Mouse (Mus musculus): ENCODE results near the gene Ckap2l.

The Ckap2l gene

DNA sequence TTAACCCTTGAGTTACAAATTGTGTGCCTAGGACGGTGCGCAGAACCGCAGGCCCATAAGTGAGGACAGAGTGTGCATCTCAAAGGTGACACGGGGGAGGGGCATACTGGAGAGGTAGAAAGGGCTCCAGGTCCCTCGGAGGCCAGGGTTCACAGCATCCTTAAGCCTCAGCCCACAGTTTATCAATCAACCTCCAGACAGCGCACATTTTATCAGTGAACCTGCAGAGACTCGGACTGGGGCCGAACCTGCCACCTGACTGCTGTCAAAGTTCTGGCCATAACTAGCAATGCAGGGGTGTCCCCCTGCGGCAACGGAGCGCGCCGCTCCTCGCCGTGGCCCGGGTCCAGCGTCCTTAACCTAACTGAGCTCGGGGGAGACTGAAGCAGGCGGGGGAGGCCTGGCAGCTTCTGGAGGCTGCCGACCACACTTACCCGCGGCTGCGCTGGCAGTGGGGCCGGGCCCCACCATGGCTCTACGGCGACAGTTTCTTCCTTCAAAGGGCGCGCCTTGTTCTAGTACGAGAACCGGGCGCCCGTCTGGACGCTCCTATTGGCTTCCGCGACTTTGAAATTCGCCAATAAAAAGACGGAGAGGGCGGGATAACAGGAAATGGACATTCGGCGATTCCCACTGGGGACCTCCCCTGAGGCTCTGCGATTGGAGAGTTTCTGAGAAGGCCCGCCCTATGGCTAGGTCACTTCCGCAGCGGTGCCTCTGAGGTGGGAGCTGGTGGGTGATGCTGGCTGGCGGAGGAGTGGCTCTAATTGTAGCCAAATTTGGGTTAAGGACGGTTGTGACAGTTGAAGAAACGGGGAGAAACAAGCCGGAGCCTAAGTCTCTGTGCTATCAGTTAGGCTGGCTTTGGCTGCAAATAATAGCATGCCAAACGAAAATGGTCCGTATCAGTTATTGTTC is at the start of gene Ckap2l:
Gene Ckap2l, minus strand, starts transcription at position 542 of the 918 bp plus-strand sequence.
- peak; percentile 98 for DNase-seq (ENCODE audit: low read depth, low spot score)

DNA sequence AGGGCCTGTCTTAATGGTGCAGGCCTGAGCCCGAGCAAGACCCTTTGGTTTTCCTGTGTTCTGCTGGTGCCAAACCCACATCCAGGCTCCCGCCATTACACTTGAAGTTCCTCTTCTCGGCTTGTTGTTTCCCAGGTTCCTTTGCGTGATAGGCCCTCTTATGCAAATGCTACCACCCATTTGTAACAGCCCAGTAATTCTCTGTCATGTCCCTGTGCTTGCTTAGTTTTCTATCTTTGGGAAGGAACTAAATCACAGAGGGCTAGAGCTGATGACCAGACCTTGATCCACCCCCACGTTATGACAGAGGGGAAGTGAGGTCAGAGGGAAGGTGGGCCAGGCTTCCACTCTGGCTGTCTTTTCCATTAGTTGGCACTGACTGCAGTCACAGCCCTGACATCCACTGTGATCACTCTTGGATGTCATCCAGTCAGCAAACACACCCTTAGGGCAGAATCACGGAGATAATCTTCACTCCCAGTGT is 41.2 kb upstream of the Ckap2l start:
- no peak for DNase-seq (ENCODE audit: low read depth, low spot score)

DNA sequence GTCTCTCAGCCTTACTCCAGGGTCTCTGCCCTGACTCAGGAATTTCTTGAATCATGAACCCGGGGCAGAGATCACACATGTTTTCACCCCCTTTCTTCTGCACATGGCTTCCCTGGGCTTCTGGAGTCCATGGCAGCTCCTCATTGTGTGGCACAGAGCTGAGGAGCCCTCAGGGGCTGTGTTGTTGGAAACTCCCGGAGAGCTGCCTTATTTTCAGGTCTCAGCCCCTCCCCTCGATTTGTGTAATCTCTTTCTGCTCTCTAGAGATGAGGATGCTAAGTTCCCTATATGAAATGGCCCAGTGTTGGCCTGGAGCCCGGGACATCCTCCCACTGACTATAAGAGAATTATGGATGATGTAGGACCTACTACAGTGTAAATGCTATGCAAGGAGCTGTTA is 36.5 kb upstream of the Ckap2l start:
- DNase-seq (ENCODE audit: low read depth, low spot score), result no peak

DNA sequence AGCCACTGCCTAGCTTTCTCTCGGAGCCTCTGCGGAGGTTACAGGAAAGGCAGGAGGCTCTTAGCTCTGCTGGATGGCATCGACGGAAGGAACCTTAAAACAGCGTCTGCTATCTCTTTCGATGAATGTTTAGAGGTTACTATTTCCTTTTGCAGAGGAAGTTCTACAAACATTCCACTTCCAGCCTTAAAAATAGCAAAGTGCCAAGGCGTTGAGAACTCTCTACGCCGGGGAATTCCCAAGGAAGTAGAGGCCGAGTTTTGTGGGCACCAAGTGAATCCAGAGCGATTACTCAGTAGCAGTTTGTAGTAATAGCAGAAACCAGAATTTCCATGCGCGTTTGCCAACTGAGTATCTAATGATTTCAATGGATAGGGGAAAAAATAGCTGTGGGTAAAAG is 33.5 kb upstream of the Ckap2l start:
- DNase-seq (ENCODE audit: low read depth, low spot score), result no peak

DNA sequence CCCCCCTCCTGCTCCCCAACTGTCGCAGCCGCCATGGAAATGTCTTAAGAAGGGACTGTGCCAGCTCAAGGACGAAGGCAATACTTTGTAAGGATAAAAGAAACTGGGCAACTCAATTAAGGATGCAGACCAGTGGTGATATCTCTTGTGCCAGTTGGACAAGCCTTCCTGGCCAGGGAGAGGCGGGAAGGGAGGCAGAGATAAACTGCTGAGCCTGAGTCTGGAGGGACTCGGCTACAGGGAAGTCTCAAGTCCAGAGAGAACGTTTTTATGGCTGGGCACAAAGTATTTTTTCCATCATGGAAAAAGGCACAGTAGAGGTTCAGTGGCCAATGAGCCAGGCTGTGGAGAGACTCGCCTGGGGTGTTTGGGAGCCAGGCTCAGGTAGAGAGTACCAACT is 33.0 kb upstream of the Ckap2l start:
- DNase-seq (ENCODE audit: low read depth, low spot score), result no peak

DNA sequence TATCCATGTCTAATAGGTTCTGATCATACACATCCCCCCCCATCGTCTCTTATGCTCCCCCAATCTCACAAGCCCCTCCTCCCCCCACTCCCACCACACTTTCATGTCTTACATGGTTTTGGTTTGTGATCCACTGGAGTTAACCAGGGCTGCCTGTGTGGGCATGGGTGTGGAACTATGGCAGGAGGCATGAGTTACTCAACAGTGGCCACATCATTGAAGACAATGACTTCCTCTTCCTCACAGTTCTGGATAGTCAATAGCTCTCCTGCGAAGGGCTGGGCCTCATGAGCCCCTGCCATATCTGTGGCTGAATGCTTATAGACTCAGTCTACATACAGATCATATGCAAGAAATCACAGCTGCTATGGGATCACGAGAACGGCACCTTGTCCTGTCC is 31.2 kb upstream of the Ckap2l start:
- no peak for DNase-seq (ENCODE audit: low read depth, low spot score)

DNA sequence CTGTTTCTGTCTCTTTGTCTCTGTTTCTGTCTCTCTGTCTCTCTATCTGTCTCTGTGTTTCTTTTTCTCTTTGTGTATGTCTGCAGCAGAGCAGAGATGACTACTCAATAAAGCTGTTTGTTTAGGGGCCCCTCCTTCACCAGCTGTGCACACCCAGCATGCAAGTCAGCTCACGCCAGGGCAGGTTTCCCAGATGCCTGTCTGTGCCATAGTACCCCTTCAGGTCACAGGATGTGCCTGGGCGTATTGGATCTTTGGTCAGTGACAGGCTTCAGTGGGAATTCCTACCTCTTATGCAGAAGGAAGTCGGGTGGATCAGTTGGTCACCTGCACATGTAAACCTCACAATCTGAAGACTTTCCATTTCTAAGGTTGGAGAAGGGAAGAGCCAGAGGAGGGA is 27.2 kb upstream of the Ckap2l start:
- DNase-seq (ENCODE audit: low read depth, low spot score), result peak; percentile 8

DNA sequence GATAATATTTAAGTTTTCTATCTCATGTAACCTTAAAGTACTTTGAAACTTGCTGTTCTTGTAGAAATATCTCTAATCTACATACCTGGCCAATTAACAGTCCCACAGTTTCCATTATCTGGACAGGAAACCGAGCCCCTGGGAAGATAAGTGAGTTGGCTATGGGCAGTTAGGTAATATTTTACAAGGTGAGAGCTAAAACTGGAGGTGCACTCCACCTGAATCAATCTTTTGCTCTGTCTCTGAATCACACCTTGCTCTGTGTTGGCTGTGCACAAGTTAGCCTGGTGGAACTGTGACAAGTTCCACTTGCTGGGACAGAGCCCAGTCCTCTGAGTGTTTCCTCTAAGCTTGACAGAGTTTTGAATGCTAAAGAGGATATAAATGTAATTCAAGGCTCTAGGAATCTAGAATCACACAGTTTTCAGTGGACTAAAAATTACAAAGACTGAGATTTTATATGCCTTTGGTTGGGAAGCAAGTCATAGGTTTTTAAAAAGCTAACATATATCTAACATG is 25.2 kb upstream of the Ckap2l start:
- DNase-seq (ENCODE audit: low read depth, low spot score), result no peak

DNA sequence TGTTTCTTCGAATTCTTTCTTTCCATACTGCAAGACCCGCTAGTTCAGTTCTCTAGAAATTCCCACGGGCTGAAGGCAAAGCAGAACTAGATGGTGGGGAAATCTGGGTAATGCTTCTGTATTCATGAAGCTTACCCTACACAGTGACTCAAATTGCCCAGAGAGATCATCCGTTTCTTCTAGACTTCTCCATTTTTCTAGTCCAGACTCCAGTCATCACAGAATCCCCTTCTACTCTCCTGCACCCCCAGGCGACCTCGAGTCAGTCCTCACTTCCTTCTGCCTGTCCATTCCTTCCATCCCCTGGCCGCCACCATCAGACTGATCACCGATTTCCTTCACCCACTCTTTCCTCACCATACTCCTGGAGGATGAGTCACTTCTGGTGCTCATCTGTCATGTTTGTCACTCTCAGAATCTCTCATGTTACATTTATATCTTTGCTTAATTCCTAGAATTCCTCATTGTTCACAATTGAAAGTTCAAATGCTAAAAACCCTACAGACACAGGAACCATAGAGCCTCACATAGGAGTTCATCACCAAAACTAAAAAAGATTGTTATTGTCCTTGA is 23.1 kb upstream of the Ckap2l start:
- DNase-seq (ENCODE audit: low read depth, low spot score), result no peak

DNA sequence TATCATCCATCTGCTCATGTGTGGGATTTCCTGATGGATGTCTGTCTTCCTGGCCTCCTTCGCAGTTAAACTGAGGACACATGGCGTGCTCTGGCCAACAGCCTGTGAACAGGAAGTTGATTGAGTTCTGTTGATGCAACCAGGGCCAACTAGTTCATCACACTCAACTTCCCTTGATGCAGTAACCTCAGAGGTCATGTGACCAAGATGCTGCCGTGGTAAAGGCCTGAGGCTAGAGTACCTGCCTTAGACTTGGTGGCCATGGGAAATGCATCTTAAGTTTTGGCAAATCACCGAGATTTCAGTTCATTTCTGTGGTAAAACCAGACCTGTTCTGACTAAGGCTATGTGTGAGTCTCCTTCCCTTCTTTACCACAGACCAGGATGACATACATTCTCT is 18.8 kb upstream of the Ckap2l start:
- no peak for DNase-seq (ENCODE audit: low read depth, low spot score)

DNA sequence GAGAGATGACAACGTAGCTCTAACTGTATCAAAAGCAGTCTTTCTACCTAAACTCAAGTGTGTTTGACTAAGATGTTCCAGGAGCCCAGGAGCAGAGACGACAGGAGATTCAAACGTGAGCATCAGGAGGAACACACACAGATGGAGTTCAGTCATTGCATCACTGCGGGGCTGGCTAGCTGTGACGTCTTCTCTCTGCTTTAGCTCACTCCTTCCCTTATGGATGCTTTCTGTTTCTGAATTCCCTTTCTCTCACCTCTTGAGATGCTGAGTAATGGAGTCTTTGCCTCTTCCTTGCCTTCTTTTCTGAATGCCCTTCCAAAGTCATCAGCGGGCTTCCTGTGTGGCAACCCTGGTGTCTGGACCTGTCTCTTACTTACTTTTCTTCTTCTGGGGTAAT is 17.9 kb upstream of the Ckap2l start:
- DNase-seq (ENCODE audit: low read depth, low spot score), result no peak

DNA sequence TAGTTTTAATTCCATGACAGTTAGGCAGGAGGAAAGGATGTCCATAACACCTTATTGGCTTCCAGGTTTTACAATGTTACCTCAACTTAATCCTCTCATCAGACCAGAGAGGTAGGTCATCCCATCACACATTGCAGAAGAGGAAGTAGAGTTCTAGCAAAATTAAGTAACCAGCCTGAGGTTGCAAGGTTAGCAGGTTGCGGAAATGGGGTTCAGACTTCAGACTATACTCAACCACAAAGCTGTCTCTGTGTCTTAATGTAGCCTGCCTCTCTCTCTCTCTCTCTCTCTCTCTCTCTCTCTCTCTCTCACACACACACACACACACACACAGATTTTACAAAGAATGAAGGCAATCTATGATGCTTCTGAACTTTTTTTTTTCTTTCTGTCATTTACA is 16.9 kb upstream of the Ckap2l start:
- DNase-seq (ENCODE audit: low read depth, low spot score), result no peak

DNA sequence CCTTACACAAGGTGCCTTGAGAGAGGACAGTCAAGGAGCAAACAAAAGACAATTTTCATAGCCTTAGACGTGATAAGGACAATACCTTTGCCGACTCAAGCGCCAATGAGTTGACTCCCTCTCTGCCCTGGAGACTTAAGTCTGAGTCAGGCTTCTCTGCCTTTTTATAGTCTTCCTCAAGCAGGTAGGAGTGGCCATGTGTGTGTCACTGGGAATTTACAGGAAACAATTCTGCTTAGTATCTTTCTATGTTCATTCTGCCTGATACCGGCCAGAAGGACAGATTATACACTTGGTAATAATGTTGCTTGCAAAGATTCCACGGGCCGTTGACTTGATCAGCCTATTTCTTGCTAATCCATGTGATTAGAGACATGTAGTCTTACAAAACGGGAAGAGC is 12.8 kb upstream of the Ckap2l start, which contains the start of gene Il1a:
Gene Il1a, minus strand, starts transcription at position 137 of the 400 bp plus-strand sequence.
- no peak for DNase-seq (ENCODE audit: low read depth, low spot score)

DNA sequence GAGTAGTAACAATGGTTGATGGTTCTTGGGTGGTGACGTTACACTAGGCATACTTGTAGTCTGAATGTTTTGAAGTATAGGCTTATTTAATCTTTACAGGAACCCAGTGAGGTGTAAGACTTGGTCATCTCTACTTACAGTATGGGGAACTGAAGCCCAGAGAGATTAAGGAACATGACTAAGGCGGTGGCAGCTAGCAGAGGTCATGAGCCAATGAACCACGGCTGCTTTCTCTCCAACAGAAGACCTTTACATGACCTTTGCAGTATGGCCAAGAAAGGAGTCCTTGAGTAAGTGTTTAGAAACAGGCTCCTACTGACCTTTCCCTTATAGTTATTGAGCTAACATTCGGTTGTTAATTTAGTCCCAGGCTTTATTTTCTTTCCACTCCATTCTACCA is 9.0 kb upstream of the Ckap2l start:
- no peak for DNase-seq (ENCODE audit: low read depth, low spot score)

DNA sequence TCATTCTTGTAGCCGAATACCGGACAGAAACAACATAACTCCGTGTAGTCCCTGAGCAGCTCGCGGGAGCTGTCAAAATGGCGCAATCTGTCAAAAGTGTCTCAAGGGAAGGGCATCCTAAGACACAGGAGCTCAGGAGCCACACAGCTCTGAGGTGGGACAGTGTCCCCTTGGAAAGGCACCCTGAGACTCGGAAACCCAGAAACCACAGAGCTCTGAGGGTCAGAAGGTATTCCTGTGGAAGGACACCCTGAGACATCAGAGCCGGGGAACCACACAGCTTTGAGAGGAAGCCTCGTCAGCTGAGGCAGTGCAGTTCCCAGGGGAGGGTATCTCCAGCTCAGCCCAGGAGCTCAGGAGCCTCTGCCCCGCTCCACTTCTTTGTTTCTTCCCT is 574 bp upstream of the Ckap2l start:
- no peak for DNase-seq (ENCODE audit: low read depth, low spot score)

DNA sequence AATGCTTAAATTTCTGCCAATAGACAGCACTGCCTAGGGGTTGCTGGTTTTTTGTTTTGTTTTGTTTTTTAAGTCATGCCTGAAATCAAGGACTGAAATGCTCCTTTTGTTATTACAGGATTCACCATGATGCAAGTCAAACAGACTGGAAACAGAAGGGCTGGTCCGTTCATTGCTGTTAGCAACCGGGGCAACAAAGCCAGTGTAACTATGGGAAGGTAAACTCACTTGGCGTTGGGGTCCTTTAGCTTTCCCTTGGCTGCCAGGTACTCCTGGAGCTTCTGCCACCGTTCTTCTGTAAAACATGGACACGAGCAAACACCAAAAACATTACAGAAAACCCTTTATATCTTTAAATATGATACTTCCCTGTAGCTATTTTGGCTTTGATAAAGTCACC is 926 bp downstream of the Ckap2l start:
- DNase-seq (ENCODE audit: low read depth, low spot score), result no peak

DNA sequence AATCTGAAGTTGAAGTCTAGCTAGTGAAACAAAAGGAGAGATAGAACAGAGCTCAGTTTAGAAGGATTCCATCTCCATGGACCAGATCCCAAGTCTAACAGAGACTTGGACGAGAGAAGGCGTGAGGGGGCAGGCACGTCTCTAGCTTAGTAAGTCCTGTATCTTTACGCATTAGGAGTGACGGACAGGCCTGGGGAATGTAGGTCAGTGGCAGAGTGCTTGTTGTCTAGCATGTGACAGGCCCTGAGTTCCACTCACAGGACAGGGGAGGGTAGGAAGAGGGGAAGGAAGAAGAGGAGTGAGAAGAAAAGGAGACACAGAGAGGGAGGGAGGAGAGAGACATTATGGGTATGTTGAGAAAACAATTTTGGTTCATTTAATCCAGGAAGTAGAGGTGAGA is 1.9 kb downstream of the Ckap2l start:
- DNase-seq (ENCODE audit: low read depth, low spot score), result no peak

DNA sequence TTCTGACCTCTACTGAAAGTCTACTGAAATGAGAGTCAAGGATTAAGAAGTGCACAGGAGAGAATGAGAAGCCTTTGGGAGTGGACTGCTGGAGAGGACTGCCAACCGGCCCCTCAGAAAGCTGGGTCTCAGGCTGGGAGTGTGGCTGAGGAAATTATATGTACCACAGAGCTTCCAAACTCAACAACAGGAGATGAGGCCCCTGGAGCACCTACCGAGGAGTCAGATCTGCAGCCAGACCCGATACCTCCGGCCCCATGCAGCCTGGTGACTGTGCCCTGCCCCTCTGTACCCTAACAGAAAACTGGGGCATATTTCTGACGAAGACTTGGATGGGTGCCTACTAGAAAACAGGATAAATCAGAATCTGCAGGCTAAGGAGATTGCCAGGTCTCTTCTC is 23.2 kb downstream of the Ckap2l start:
- no peak for DNase-seq (ENCODE audit: low read depth, low spot score)

DNA sequence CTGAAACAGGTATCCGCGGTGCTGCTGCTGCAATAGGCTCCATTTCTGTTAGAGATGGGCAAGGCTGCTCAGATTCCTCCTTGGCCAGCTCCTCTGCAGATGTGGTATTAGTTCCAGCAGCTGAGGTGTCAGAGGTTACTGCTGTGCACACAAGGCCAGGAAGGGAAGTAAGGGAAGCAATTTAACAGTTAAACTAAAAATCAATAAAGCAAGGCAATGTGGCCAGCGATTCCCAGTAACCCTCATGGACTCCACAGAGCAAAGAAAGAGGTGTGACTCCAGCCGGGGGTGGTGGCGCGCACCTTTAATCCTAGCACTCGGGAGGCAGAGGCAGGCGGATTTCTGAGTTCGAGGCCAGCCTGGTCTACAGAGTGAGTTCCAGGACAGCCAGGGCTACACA is 26.4 kb downstream of the Ckap2l start:
- DNase-seq (ENCODE audit: low read depth, low spot score), result no peak

DNA sequence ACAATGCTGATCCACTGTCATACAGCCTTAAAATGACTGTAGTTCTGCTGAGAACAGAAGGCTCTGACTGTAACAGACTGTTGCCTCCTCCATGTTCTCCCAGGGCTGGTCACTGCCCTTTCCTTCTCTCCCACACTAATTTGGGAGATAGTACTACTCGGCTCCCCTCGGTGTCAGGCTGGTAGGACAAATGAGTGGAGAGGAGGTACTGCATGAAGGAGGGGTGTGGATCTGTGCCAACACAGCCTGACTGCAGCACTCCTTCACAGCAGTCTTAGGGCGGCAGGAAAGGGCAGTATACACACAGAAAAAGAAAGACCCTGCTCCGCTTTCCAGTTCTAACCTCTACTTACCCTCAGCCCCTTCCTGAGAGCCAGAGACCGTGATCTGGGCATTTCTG is 27.0 kb downstream of the Ckap2l start:
- no peak for DNase-seq (ENCODE audit: low read depth, low spot score)

DNA sequence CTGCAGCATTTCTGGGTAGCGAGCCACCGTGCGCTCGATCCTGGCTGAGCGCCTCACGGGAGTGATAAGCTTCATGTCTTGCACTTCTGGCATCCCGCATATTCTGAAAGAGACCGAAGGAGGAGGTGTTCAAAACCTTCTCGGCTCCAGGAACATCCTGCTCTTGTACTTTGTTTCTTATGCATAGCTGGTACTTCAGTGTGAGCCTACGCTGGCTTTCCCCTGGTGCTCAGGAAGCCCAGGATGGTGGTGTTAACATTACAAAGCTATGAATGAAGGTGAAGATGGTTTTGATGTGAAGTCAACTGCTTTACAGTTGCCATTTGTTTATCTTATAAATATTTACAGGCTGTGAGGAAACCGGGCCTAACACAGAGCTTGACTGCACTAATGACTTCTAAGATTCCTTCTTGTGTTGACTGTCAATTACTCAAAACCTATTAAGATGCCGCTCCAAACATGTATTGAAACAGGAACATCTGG is 27.8 kb downstream of the Ckap2l start:
- DNase-seq (ENCODE audit: low read depth, low spot score), result no peak

DNA sequence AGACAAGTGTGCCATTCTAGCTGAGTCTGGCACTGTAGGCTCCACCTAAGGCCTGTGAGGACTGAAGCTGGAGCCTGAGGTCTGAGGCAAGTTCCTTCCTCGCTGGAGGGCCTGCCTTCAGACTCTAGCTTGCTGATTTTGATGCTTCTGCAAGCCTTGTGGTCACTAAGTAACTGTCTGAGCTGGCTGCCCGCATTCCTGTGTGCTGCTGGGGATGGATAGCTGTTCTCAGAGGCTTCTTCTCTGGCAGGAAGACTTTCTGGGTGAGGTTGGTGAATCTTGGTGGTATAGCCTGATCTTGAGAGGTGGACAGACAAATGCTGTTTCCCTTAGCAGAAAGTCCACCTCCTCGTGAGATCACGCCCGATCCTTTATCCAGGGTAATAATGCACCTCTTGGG is 29.3 kb downstream of the Ckap2l start:
- no peak for DNase-seq (ENCODE audit: low read depth, low spot score)

DNA sequence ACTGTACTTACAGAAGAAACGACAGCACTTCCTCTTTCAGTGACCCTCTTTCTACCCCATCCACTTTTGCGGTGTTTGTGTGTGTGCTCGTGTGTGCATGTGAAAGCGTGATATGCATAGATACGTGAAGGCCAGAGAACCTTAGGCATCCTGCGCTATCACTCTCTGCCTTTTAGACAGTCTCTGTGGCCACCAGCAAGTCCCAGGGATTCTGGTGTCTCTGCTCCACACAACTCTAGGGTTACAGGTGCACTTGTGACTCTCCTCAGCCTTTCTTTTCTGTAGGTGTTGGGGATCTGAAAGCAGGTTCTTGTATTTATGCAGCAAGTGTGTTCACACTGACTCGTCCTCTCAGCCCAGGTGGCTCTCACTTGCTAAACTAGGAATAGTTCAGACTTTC is 31.7 kb downstream of the Ckap2l start:
- no peak for DNase-seq (ENCODE audit: low read depth, low spot score)

All from forelimb bud, embryonic 11.5 days (tissue).